Mouse (Mus musculus) heart, embryonic 13.5 days (tissue): ENCODE data around the gene Mdga1. TPM values are rescaled to one million over a fixed set of nuclear protein-coding genes. Genes with fewer than 3 reads are reported as not detected.
A peak's percentile ranks its signal among the peaks of the same experiment; 100 is the strongest.

Experiments used
- ATAC-seq: fragments of 200-750 bp; cut with Nextera tagmentation; 2 replicates; pipeline ENCODE4 v1.8.0; 2017; ENCODE audit warnings: moderate TSS enrichment; ENCODE audit not compliant: insufficient number of reproducible peaks, low FRiP score, low TSS enrichment; ENCODE audit errors: extremely low read depth
- H3K27ac ChIP-seq: fragments of 300-500 bp; sonication (generic); replicated peaks from 2 replicates; pipeline ENCODE4 v1.5.1; 2015; ENCODE audit warnings: moderate library complexity, mild to moderate bottlenecking, inconsistent platforms
- H3K27me3 ChIP-seq: fragments of 300-500 bp; sonication (generic); replicated peaks from 2 replicates; pipeline ENCODE4 v1.6.1; 2015; ENCODE audit warnings: mild to moderate bottlenecking, inconsistent platforms
- H3K36me3 ChIP-seq: fragments of 300-500 bp; sonication (generic); 2 replicates; pipeline ENCODE4 v1.6.1; 2015; ENCODE audit warnings: mild to moderate bottlenecking, inconsistent platforms
- H3K4me1 ChIP-seq: fragments of 300-500 bp; sonication (generic); 2 replicates; pipeline ENCODE4 v1.6.1; 2015; ENCODE audit warnings: inconsistent platforms
- H3K4me2 ChIP-seq: fragments of 300-500 bp; sonication (generic); 2 replicates; pipeline ENCODE4 v1.6.1; 2015; ENCODE audit warnings: inconsistent platforms, mild to moderate bottlenecking, moderate library complexity
- H3K4me3 ChIP-seq: fragments of 300-500 bp; sonication (generic); 2 replicates; pipeline ENCODE4 v1.5.1; 2015; ENCODE audit warnings: moderate library complexity, mild to moderate bottlenecking, inconsistent platforms
- H3K9ac ChIP-seq: fragments of 300-500 bp; sonication (generic); 2 replicates; pipeline ENCODE4 v1.6.1; 2015; ENCODE audit warnings: inconsistent platforms, mild to moderate bottlenecking, moderate library complexity
- H3K9me3 ChIP-seq: fragments of 300-500 bp; sonication (generic); 2 replicates; pipeline ENCODE4 v1.6.1; 2016; ENCODE audit warnings: inconsistent platforms
- WGBS: fragments of 180-500 bp; shearing (Covaris S2); methylation state at CpG from one replicate; pipeline ENCODE4 v1.1.7; 2015; ENCODE audit warnings: mixed read lengths; 5-methylcytosine and 5-hydroxymethylcytosine counted together
- polyA plus RNA-seq: library from polyadenylated mRNA; unstranded; fragments of >200 nt; fragmentation: Nextera tagmentation; extraction: Ambion mirVana; gene quantifications from 2 replicates; pipeline ENCODE4 v1.2.1, GENCODE M21; 2015

Mdga1 gene
- polyA plus RNA-seq, 1 experiment from 2014 or later: 4.4 TPM

GRCm38 (mm10) chr17:29950574-29950973 is 19.3 kb downstream of the Mdga1 start:
- Histone ChIP-seq H3K9me3 (no peaks in the 10 kb centered on the region), H3K4me2 (no peak overlapping the region), H3K9ac (no peak overlapping the region), H3K27ac (no peak overlapping the region), H3K4me1 (peaks cover 3% of the 10 kb centered on the region; the same call in 1 of the 2 replicates), H3K27me3 (0 out of 2 replicates have a peak, but pooled peaks cover 3% of the 10 kb centered on the region), H3K4me3 (no peak overlapping the region), H3K36me3 (no peaks in the 10 kb centered on the region)
- WGBS: 78% methylated on average over 8 of the region's 8 CpGs
- ATAC-seq: no peak

GRCm38 (mm10) chr17:29947271-29947714 is 22.6 kb downstream of the Mdga1 start:
- Histone ChIP-seq H3K4me3 (no peak overlapping the region), H3K9me3 (no peaks in the 10 kb centered on the region), H3K27me3 (0 out of 2 replicates have a peak, but pooled peaks cover 3% of the 10 kb centered on the region), H3K4me2 (no peak overlapping the region), H3K36me3 (no peaks in the 10 kb centered on the region), H3K4me1 (peaks cover 9% of the 10 kb centered on the region), H3K27ac (no peak overlapping the region), H3K9ac (0 out of 2 replicates have a peak overlapping the region, but pooled peaks have one; percentile 7)
- 56% methylated on average over 5 of the region's 5 CpGs for WGBS
- ATAC-seq: no peak

- Histone ChIP-seq H3K36me3 (no peaks in the 10 kb centered on the region), H3K4me3 (no peak overlapping the region), H3K4me1 (peaks cover 9% of the 10 kb centered on the region), H3K4me2 (no peak overlapping the region), H3K9ac (no peak overlapping the region), H3K27ac (no peak overlapping the region), H3K27me3 (0 out of 2 replicates have a peak, but pooled peaks cover 3% of the 10 kb centered on the region), H3K9me3 (no peaks in the 10 kb centered on the region)
- no peak for ATAC-seq
- WGBS: 29% methylated on average over 11 of the region's 11 CpGs
Observed at GRCm38 (mm10) chr17:29944376-29944775, 25.5 kb downstream of the Mdga1 start.

GRCm38 (mm10) chr17:29939011-29939410 is 30.9 kb downstream of the Mdga1 start:
- Histone ChIP-seq H3K9ac (no peak overlapping the region), H3K36me3 (no peaks in the 10 kb centered on the region), H3K27me3 (no peaks in the 10 kb centered on the region), H3K4me2 (no peak overlapping the region), H3K27ac (no peak overlapping the region), H3K4me1 (no peaks in the 10 kb centered on the region), H3K4me3 (no peak overlapping the region), H3K9me3 (no peaks in the 10 kb centered on the region)
- 78% methylated on average over 5 of the region's 5 CpGs for WGBS
- no peak for ATAC-seq

- Histone ChIP-seq H3K36me3 (no peaks in the 10 kb centered on the region), H3K4me3 (no peak overlapping the region), H3K27ac (no peak overlapping the region), H3K9ac (no peak overlapping the region), H3K9me3 (no peaks in the 10 kb centered on the region), H3K4me2 (no peak overlapping the region), H3K4me1 (no peaks in the 10 kb centered on the region), H3K27me3 (no peaks in the 10 kb centered on the region; the same call in 1 of the 2 replicates)
- 85% methylated on average over 9 of the region's 9 CpGs for whole genome bisulfite sequencing
- ATAC-seq: no peak; the same call in 1 of the 2 replicates
Observed at GRCm38 (mm10) chr17:29937350-29937781, 32.5 kb downstream of the Mdga1 start.

- ATAC-seq: no peak
- Histone ChIP-seq H3K9me3 (no peaks in the 10 kb centered on the region), H3K4me3 (no peak overlapping the region), H3K9ac (no peak overlapping the region), H3K4me1 (peaks cover 1% of the 10 kb centered on the region), H3K27me3 (peaks cover 11% of the 10 kb centered on the region), H3K4me2 (no peak overlapping the region), H3K27ac (no peak overlapping the region), H3K36me3 (no peaks in the 10 kb centered on the region)
- WGBS: 74% methylated on average over 12 of the region's 12 CpGs
Observed at GRCm38 (mm10) chr17:29934133-29934851, 35.6 kb downstream of the Mdga1 start.

- H3K27me3 ChIP-seq: peaks cover 12% of the 10 kb centered on the region
- no peak overlapping the region for H3K4me2 ChIP-seq
- H3K36me3 ChIP-seq: no peaks in the 10 kb centered on the region
- no peak for ATAC-seq
- peaks cover 10% of the 10 kb centered on the region for H3K4me1 ChIP-seq
- 66% methylated on average over 6 of the region's 6 CpGs for WGBS
- no peak overlapping the region for H3K27ac ChIP-seq
- H3K9me3 ChIP-seq: no peaks in the 10 kb centered on the region
- H3K4me3 ChIP-seq: no peak overlapping the region
- no peak overlapping the region for H3K9ac ChIP-seq
Observed at GRCm38 (mm10) chr17:29932753-29933152, 37.1 kb downstream of the Mdga1 start.

GRCm38 (mm10) chr17:29931224-29931945 is 38.5 kb downstream of the Mdga1 start:
- WGBS: 74% methylated on average over 31 of the region's 31 CpGs
- Histone ChIP-seq H3K4me1 (peaks cover 10% of the 10 kb centered on the region), H3K4me2 (no peak overlapping the region), H3K27me3 (peaks cover 12% of the 10 kb centered on the region), H3K4me3 (no peak overlapping the region), H3K9ac (no peak overlapping the region), H3K36me3 (no peaks in the 10 kb centered on the region), H3K27ac (no peak overlapping the region), H3K9me3 (no peaks in the 10 kb centered on the region)
- ATAC-seq: no peak

GRCm38 (mm10) chr17:29928751-29929237 is 41.1 kb downstream of the Mdga1 start:
- WGBS: 14% methylated on average over 16 of the region's 16 CpGs
- Histone ChIP-seq H3K9me3 (no peaks in the 10 kb centered on the region), H3K4me2 (peak overlapping the region; percentile 36), H3K27me3 (peaks cover 12% of the 10 kb centered on the region), H3K27ac (no peak overlapping the region), H3K4me1 (peaks cover 10% of the 10 kb centered on the region), H3K4me3 (no peak overlapping the region), H3K36me3 (no peaks in the 10 kb centered on the region), H3K9ac (peak overlapping the region; percentile 1; the same call in 1 of the 2 replicates)
- ATAC-seq: 0 out of 2 replicates have a peak, but pooled peaks have one; percentile 16

- Histone ChIP-seq H3K4me3 (no peak overlapping the region), H3K9me3 (no peaks in the 10 kb centered on the region), H3K36me3 (no peaks in the 10 kb centered on the region), H3K4me2 (no peak overlapping the region), H3K4me1 (peaks cover 16% of the 10 kb centered on the region), H3K9ac (no peak overlapping the region), H3K27ac (no peak overlapping the region), H3K27me3 (peaks cover 9% of the 10 kb centered on the region)
- ATAC-seq: no peak
- WGBS: 60% methylated on average over 26 of the region's 26 CpGs
Observed at GRCm38 (mm10) chr17:29925608-29926606, 44.0 kb downstream of the Mdga1 start.
